Mouse (Mus musculus) gastrocnemius, postnatal 36 days (tissue): ENCODE results near the gene Plscr3. TPM values are rescaled to one million over a fixed set of nuclear protein-coding genes. Genes with fewer than 3 reads are reported as not detected.
A peak's percentile ranks its signal among the peaks of the same experiment; 100 is the strongest.

ENCODE experiments used
- DNase-seq, 2 experiments: peaks; one replicate each; pipeline ENCODE4 v3.0.0; 2022
- intact Hi-C: fragments of 180-260 bp; cut with DNase I; formaldehyde crosslinking; loops from one replicate; pipeline ENCODE4 v1.15.1; 2025
- total RNA-seq, 2 experiments: library from RNA; stranded (reverse); gene quantifications; 2 replicates each; pipeline ENCODE4 v1.2.3; 2021

Plscr3 gene
- total RNA-seq, 2 experiments from 2014 or later = 10.6 to 11.2 TPM

DNA sequence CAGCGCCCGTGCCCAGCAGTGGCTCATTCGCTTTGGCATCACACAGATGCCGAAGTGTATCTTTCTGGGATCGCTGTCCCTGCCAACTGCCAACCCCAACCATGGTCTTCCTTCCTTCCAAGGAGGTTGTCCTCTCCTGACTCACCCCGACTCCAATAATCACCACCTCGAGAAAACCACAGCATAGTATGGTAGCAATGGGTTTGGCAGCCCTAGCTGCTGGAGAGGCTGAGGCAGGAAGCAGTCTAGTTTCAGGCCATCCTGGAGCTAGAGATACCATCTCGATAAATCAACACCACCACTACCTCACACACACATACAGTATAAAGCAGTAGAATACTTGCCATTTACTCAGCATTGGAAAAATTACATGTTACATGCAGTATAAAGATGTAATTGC is 27.3 kb upstream of the Plscr3 start:
- intact Hi-C loops = no loop called here
- DNase-seq = no peak

DNA sequence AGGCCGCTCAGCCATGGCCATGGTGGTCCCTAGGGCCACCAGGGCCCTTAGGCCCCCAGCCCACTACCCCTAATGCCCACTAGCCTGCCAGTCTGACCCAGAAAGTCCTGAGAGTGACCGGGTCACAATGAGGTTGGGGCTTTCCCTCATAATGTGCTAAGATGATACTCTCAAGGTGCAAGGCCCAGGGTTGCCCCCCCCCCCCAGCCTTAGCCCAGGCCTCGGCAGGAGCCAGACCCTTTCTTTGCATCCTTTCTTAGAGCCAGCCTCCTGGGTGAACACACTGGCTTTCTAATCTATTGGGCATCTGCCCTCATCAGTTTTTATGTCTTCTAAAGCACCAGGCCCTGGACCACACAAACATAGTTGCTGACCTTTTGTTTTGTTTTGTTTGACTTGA is 24.1 kb upstream of the Plscr3 start, which contains the start of gene Spem1:
Spem1 (minus strand) TSS at position 101 of the 400 bp plus-strand sequence.
- DNase-seq = no peak
- intact Hi-C loops = no loop called here

DNA sequence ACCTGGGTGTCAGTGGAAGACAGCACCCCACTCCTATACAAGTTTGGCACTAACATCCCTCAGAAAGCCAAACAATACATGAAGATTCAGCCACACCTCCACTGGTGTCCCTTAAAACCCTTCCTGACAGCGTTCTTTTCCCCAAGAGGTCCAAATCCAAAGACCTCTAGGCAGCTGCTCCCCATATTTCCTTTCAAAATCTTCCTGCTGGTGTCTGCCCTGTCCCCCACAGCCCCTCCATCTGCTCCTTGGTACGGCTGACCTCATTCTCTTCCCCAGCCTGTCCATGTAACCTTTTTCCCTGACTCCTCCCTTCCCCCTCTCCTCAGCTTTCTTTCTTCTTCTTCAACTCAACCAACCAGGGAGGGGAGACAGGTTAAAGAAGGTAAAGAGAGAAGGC is 22.7 kb upstream of the Plscr3 start:
- DNase-seq = no peak

GRCm38 (mm10) chr11:69828832-69829231 is 17.3 kb upstream of the Plscr3 start:
- intact Hi-C loops = no loop called here
- DNase-seq = no peak

More for the DNA sequence above, 22.7 kb upstream of the Plscr3 start:
- intact Hi-C loops = no loop called here

GRCm38 (mm10) chr11:69833554-69833953 is 12.6 kb upstream of the Plscr3 start:
- intact Hi-C loops = no loop called here
- no peak for DNase-seq

DNA sequence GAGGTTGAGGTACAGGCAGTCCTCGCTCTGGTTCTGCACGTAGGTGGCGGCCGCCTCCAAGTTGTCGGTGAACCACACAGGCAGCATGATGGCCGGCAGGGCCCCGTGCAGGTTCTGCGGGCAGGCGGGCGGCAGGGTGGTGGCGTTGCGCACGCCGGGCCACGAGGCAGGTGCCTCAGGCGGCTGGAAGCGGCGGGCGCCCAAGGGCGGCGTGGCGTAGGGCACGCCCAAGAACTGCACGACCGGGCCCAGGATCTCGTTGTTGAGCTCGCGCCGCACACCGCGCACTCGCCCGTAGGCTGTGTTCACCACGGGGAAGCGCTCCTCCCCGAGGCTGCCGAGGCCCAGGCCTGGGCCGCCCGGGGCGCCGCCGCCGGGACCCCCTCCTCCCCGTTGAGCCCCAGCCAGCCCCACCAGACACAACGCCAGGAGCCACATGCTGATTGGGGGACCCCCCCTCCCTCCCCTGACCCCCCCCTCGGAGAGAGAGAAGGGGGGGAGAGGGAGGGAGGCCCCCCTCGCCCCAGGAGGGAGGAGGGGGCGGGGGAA is 12.1 kb upstream of the Plscr3 start:
- intact Hi-C loops = no loop called here
- no peak for DNase-seq

- intact Hi-C loops = loop anchor here (5.0 kb wide), 1 partner anchor 33 kb away; the partner anchor contains the start of gene Fgf11
- no peak for DNase-seq
Observed at GRCm38 (mm10) chr11:69835326-69835965, 10.7 kb upstream of the Plscr3 start.

DNA sequence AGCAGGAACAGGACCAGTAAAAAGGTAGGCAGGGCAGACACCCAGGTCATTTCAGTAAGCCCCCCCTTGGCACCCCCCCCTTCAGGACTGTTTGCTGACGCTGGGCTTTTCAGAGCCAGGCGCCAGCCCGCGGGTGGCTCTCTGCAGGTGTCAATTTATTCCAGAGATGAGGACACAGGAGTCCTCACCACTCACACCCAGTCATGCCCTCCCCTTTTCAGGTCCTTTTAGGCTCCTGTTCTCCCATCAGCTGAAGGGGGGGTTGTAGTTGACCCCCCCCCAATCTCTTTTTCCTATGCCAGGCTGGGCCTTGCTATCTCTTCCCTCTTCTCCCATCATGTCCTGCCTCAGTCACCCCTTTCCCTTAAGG is 10.2 kb upstream of the Plscr3 start:
- DNase-seq = no peak
- intact Hi-C loops = loop anchor here (5.0 kb wide), 1 partner anchor 34 kb away; the partner anchor contains the start of gene Fgf11

GRCm38 (mm10) chr11:69836703-69837576 is 9.2 kb upstream of the Plscr3 start:
- intact Hi-C loops = loop anchor here (5.0 kb wide), 1 partner anchor 35 kb away; the partner anchor contains the start of gene Fgf11
- peak; percentile 26 to 45 for DNase-seq

DNA sequence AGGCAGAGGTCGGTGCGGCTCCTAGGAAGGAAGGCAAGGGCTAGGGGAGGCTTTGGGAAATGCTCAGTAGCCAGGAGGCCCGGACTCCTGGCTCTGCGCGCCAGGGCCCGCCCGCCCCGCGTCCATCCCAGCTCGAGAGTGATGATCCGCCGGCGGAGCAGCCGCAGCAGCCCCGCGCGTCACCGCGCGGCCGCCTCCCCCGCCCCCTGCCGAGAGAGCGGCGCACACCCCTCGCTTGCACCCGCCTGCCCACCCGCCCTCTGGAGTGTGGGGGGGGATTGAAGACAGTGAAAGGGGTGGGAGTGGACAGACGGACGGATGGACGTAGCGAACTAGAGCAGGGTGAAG is 8.6 kb upstream of the Plscr3 start, which contains the start of gene Nlgn2:
Nlgn2 (minus strand) TSS at position 181 of the 348 bp plus-strand sequence.
- DNase-seq = no peak
- intact Hi-C loops = loop anchor here (5.0 kb wide), 1 partner anchor 35 kb away; the partner anchor contains the start of gene Fgf11

DNA sequence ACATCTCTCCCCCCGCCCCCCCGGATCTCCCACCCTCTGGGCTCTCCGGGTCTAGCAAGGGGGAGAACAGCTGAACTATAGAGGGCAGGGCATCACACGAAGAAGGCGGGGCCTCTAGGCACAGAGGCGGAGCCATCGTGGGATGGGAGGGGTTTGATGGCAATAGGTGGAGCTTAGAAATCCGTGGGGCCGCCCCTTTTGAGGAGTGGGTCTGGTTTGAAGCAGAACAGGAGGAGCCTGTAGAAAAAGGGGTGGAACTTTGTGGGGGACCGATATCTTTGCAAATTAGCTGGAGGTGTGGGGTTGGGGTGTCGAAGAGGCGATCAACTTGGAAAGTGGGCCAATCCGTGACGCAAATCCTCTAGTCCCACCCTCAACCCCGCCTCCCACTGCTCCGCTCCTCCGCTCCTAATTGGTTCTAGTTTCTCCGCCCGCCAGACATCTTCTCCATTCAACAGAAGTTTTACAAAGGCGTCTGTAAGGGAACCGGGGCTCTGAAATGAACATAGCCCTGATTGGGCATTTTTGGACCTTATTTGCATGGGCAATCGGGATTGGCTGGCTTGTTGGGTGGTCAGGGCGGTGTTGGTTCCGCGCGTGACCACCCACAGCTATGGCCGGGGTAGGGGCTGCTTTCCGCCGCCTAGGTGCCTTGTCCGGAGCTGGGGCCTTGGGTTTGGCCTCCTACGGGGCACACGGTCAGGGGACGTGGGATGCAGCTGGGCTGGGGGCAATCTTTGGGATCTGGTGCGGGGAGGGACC is 8.0 kb upstream of the Plscr3 start, which contains the start of gene Tmem256:
Tmem256 (plus strand) TSS at position 563 of the 762 bp plus-strand sequence.
- peak; percentile 90 to 96 for DNase-seq
- intact Hi-C loops = loop anchor here (5.0 kb wide), 1 partner anchor 36 kb away; the partner anchor contains the start of gene Fgf11

- no peak for DNase-seq
- intact Hi-C loops = loop anchor here (5.0 kb wide), 1 partner anchor 36 kb away; the partner anchor contains the start of gene Fgf11
Observed at GRCm38 (mm10) chr11:69838714-69839104, 7.5 kb upstream of the Plscr3 start.

- no peak for DNase-seq
- intact Hi-C loops = no loop called here
Observed at GRCm38 (mm10) chr11:69846738-69847688, 837 bp downstream of the Plscr3 start.

DNA sequence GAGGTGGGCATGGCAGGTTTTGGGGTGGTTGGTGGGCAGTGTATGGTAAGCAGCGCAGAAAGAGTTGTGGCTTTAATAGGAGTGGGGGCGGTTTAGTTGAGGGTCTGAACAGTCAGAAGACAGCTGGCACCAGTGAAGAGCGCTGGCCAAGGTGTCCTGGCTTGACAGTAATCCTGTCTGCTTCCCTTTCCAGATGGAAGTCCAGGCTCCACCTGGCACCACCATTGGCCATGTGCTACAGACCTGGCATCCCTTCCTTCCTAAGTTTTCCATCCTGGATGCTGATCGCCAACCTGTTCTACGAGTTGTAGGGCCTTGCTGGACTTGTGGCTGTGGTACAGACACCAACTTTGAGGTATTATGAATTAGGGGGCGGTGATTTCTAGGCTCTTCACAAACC is 1.8 kb downstream of the Plscr3 start:
- intact Hi-C loops = no loop called here
- DNase-seq = no peak

DNA sequence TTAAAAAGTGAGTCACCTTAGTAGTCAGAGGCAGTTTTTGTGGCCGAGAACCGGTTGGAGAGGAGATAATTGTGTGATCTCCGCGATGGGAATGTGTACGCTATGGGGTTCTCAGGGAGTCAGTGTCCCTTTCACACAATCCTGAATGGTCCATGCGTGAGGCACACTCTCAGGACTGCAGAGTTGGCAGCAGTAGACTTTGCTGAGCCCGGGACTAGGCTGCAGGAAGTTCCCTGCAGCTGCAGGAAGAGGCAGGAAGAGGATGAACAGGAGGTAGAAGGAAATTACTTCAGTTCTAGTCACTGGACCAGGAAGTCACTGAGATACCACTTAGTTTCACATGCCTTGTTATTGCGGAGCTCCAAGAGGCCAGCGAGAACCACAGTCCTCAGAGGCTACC is 3.0 kb downstream of the Plscr3 start:
- DNase-seq = no peak
- intact Hi-C loops = no loop called here

- DNase-seq = no peak
- intact Hi-C loops = no loop called here
Observed at GRCm38 (mm10) chr11:69849884-69850283, 3.7 kb downstream of the Plscr3 start.

GRCm38 (mm10) chr11:69850754-69851153 is 4.6 kb downstream of the Plscr3 start:
- DNase-seq = no peak
- intact Hi-C loops = no loop called here

GRCm38 (mm10) chr11:69853994-69854393 is 7.8 kb downstream of the Plscr3 start:
- DNase-seq = no peak
- intact Hi-C loops = no loop called here

- DNase-seq = no peak
Observed at GRCm38 (mm10) chr11:69854680-69855079, 8.5 kb downstream of the Plscr3 start.

More at GRCm38 (mm10) chr11:69854680-69855079, 8.5 kb downstream of the Plscr3 start:
- intact Hi-C loops = no loop called here
